Mouse (Mus musculus): ENCODE data around the gene Cpm.

GRCm38 (mm10) chr10:117704964-117705335 is 75.7 kb downstream of the Cpm start:
- TF ChIP-seq CTCF (IDR thresholded peaks at IDR 0.05; ENCODE audit: extremely low read depth, insufficient read depth, low read length) (no peak), POLR2A (IDR thresholded peaks at IDR 0.05; ENCODE audit: extremely low read depth, insufficient read depth, low read length) (no peak)
